In genomic region chr10:84401907-84402371, GRCm38 (mm10) we compare ENCODE assay signal across 7 mouse cellular contexts. TPM values are rescaled to one million over a fixed set of nuclear protein-coding genes. Genes with fewer than 3 reads are reported as not detected.
DNase-seq lines count a peak whose midpoint lies in the region; ATAC-seq and TF ChIP-seq lines count a peak whose summit lies in the region.

No protein-coding gene starts in this region.

- no peak overlapping the region for H3K9ac ChIP-seq in liver, embryonic 16.5 days (ENCODE audit: low read depth, low read length)
- no peak overlapping the region for H3K9ac ChIP-seq in liver, postnatal 0 days (replicated peaks)
- no peak overlapping the region for H3K9ac ChIP-seq in forebrain, embryonic 11.5 days (ENCODE audit: low read length)
- H3K9ac ChIP-seq in hindbrain, embryonic 16.5 days (ENCODE audit: low read depth, low read length): no peak overlapping the region
- no peak overlapping the region for H3K9ac ChIP-seq in midbrain, embryonic 16.5 days (ENCODE audit: low read depth, low read length)

- TF ChIP-seq EP300 in liver, postnatal 0 days (IDR thresholded peaks at IDR 0.05; ENCODE audit: low read depth): no peak

- no peaks in the 10 kb centered on the region for H3K9me3 ChIP-seq in liver, embryonic 16.5 days (replicated peaks; ENCODE audit: control insufficient read depth, low read length)
- H3K9me3 ChIP-seq in liver, postnatal 0 days (ENCODE audit: low read length): no peaks in the 10 kb centered on the region
- H3K9me3 ChIP-seq in forebrain, embryonic 11.5 days (ENCODE audit: control insufficient read depth, low read length): no peaks in the 10 kb centered on the region
- no peaks in the 10 kb centered on the region for H3K9me3 ChIP-seq in hindbrain, embryonic 16.5 days (ENCODE audit: control insufficient read depth, low read length)
- H3K9me3 ChIP-seq in midbrain, embryonic 16.5 days (replicated peaks; ENCODE audit: control insufficient read depth, low read length, poor library complexity, severe bottlenecking): no peaks in the 10 kb centered on the region

- ATAC-seq in liver, embryonic 16.5 days (ENCODE audit: low read depth): peak; percentile 16; the same call in 1 of the 2 replicates
- no peak for ATAC-seq in liver, postnatal 0 days
- ATAC-seq in forebrain, embryonic 11.5 days (replicated peaks; ENCODE audit: low FRiP score): peak; percentile 39
- peak; percentile 66 for ATAC-seq in hindbrain, embryonic 16.5 days
- ATAC-seq in midbrain, embryonic 16.5 days: peak; percentile 52
- no peak for ATAC-seq in erythroid progenitor cell, adult 5-6 weeks (replicated peaks; ENCODE audit: low FRiP score, poor library complexity, severe bottlenecking)

- no peaks in the 10 kb centered on the region for H3K36me3 ChIP-seq in liver, embryonic 16.5 days (ENCODE audit: control insufficient read depth, insufficient read depth)
- H3K36me3 ChIP-seq in liver, postnatal 0 days (replicated peaks; ENCODE audit: insufficient read depth, low read length): no peaks in the 10 kb centered on the region
- H3K36me3 ChIP-seq in forebrain, embryonic 11.5 days (ENCODE audit: control insufficient read depth, insufficient read depth, low read length): no peaks in the 10 kb centered on the region; the same call in 1 of the 2 replicates
- no peaks in the 10 kb centered on the region for H3K36me3 ChIP-seq in hindbrain, embryonic 16.5 days (ENCODE audit: control insufficient read depth, insufficient read depth, low read length)
- H3K36me3 ChIP-seq in midbrain, embryonic 16.5 days (ENCODE audit: control insufficient read depth, insufficient read depth, low read length): no peaks in the 10 kb centered on the region

- no peak for TF ChIP-seq CTCF in liver, postnatal 0 days (IDR thresholded peaks at IDR 0.05; ENCODE audit: low read depth)

- WGBS in liver, embryonic 16.5 days (ENCODE audit: insufficient replicate concordance): 10% methylated on average over 7 of the region's 7 CpGs
- 23% methylated on average over 7 of the region's 7 CpGs for WGBS in liver, postnatal 0 days (ENCODE audit: insufficient replicate concordance)
- 49% methylated on average over 7 of the region's 7 CpGs for WGBS in forebrain, embryonic 11.5 days
- WGBS in hindbrain, embryonic 16.5 days: 30% methylated on average over 7 of the region's 7 CpGs
- WGBS in midbrain, embryonic 16.5 days: 26% methylated on average over 7 of the region's 7 CpGs

- H3K4me3 ChIP-seq in liver, embryonic 16.5 days (ENCODE audit: low read depth, low read length): no peak overlapping the region
- H3K4me3 ChIP-seq in liver, postnatal 0 days (ENCODE audit: low read depth, low read length): no peak overlapping the region
- no peak overlapping the region for H3K4me3 ChIP-seq in forebrain, embryonic 11.5 days (ENCODE audit: low read depth, low read length)
- H3K4me3 ChIP-seq in hindbrain, embryonic 16.5 days (ENCODE audit: low read length): no peak overlapping the region
- H3K4me3 ChIP-seq in midbrain, embryonic 16.5 days (ENCODE audit: low read depth, low read length): no peak overlapping the region

- no peak overlapping the region for H3K4me2 ChIP-seq in liver, embryonic 16.5 days (ENCODE audit: low read depth, low read length)
- no peak overlapping the region for H3K4me2 ChIP-seq in liver, postnatal 0 days (ENCODE audit: low read depth, low read length)
- no peak overlapping the region for H3K4me2 ChIP-seq in forebrain, embryonic 11.5 days (ENCODE audit: low read depth, low read length, severe bottlenecking)
- no peak overlapping the region for H3K4me2 ChIP-seq in hindbrain, embryonic 16.5 days (ENCODE audit: low read length)
- H3K4me2 ChIP-seq in midbrain, embryonic 16.5 days (ENCODE audit: low read length): no peak overlapping the region

- no peak for DNase-seq in liver, postnatal 0 days
- DNase-seq in forebrain, embryonic 11.5 days (ENCODE audit: low spot score): no peak
- no peak for DNase-seq in right cerebral cortex, postnatal 14 days

- no peak overlapping the region for H3K27ac ChIP-seq in liver, embryonic 16.5 days (ENCODE audit: low read length)
- no peak overlapping the region for H3K27ac ChIP-seq in liver, postnatal 0 days (ENCODE audit: low read depth)
- H3K27ac ChIP-seq in forebrain, embryonic 11.5 days (ENCODE audit: low read depth, low read length): no peak overlapping the region
- H3K27ac ChIP-seq in hindbrain, embryonic 16.5 days (ENCODE audit: low read depth, low read length): no peak overlapping the region; the same call in 1 of the 2 replicates
- H3K27ac ChIP-seq in midbrain, embryonic 16.5 days (ENCODE audit: low read length): peak overlapping the region; percentile 67; the same call in 1 of the 2 replicates

- no peaks in the 10 kb centered on the region for H3K27me3 ChIP-seq in liver, embryonic 16.5 days (ENCODE audit: control insufficient read depth, insufficient read depth, low read depth, low read length)
- H3K27me3 ChIP-seq in liver, postnatal 0 days (ENCODE audit: insufficient read depth, low read length): no peaks in the 10 kb centered on the region
- H3K27me3 ChIP-seq in forebrain, embryonic 11.5 days (ENCODE audit: control insufficient read depth, insufficient read depth, low read length): no peaks in the 10 kb centered on the region
- H3K27me3 ChIP-seq in hindbrain, embryonic 16.5 days (replicated peaks; ENCODE audit: control insufficient read depth, insufficient read depth, low read length): no peaks in the 10 kb centered on the region
- no peaks in the 10 kb centered on the region for H3K27me3 ChIP-seq in midbrain, embryonic 16.5 days (ENCODE audit: control insufficient read depth, insufficient read depth, low read depth, low read length)

- H3K4me1 ChIP-seq in liver, embryonic 16.5 days (ENCODE audit: control insufficient read depth, low read depth, low read length): no peaks in the 10 kb centered on the region
- no peaks in the 10 kb centered on the region for H3K4me1 ChIP-seq in liver, postnatal 0 days (ENCODE audit: insufficient read depth)
- H3K4me1 ChIP-seq in forebrain, embryonic 11.5 days (replicated peaks; ENCODE audit: control insufficient read depth, insufficient read depth, low read length): peaks cover 16% of the 10 kb centered on the region; the same call in 1 of the 2 replicates
- peaks cover 24% of the 10 kb centered on the region for H3K4me1 ChIP-seq in hindbrain, embryonic 16.5 days (ENCODE audit: control insufficient read depth, insufficient read depth, low read depth, low read length)
- H3K4me1 ChIP-seq in midbrain, embryonic 16.5 days (ENCODE audit: control insufficient read depth, insufficient read depth, low read length): peaks cover 28% of the 10 kb centered on the region

RNA-seq across cellular contexts. Expression of gene Nuak1, which starts 38.5 kb away (rescaled TPM):
- polyA plus RNA-seq in liver, embryonic 16.5 days (2015; fragmentation: Nextera tagmentation; extraction: Ambion mirVana): 0.13 and 0.14 TPM in 2 replicates
- polyA plus RNA-seq in liver, postnatal 0 days (2015; fragmentation: Nextera tagmentation; extraction: Ambion mirVana): 0.13 and 0.20 TPM in 2 replicates
- polyA plus RNA-seq in forebrain, embryonic 11.5 days (2014; fragmentation: Nextera tagmentation; extraction: Ambion mirVana): 2.9 and 3.6 TPM in 2 replicates
- 4.7 and 5.4 TPM in 2 replicates for polyA plus RNA-seq in hindbrain, embryonic 16.5 days (2015; fragmentation: Nextera tagmentation; extraction: Ambion mirVana)
- 5.5 and 5.6 TPM in 2 replicates for polyA plus RNA-seq in midbrain, embryonic 16.5 days (2015; fragmentation: Nextera tagmentation; extraction: Ambion mirVana)
- 2.1 and 4.0 TPM in 2 replicates for total RNA-seq in erythroid progenitor cell, adult 5-6 weeks (2015; ENCODE audit: low replicate concordance)
- 0.64 and 1.4 TPM in 2 replicates for total RNA-seq in erythroid progenitor cell, adult 5-6 weeks (2017; ENCODE audit: low replicate concordance)

Comparison
In these comparisons a context has a peak if more than half of its experiments do, and no peak if none do; other contexts are left out.
1. ATAC-seq: peak in liver, embryonic 16.5 days (single experiment), forebrain, embryonic 11.5 days (single experiment), hindbrain, embryonic 16.5 days (single experiment) and midbrain, embryonic 16.5 days (single experiment); none in liver, postnatal 0 days (single experiment) and erythroid progenitor cell, adult 5-6 weeks (single experiment).